Mouse (Mus musculus) heart, embryonic 11.5 days (tissue): ENCODE results near the gene Olfr1302. TPM values are rescaled to one million over a fixed set of nuclear protein-coding genes. Genes with fewer than 3 reads are reported as not detected.

ENCODE experiments used
- ATAC-seq: fragments of 200-750 bp; cut with Nextera tagmentation; replicated peaks from 2 replicates; pipeline ENCODE4 v1.8.0; 2017; ENCODE audit warnings: moderate library complexity; ENCODE audit not compliant: insufficient number of reproducible peaks, low FRiP score, low TSS enrichment
- H3K27ac ChIP-seq: fragments of 300-500 bp; sonication (generic); 2 replicates; pipeline ENCODE4 v1.5.1; 2014; ENCODE audit warnings: mild to moderate bottlenecking, low read depth, low read length
- H3K27me3 ChIP-seq: fragments of 300-500 bp; sonication (generic); 2 replicates; pipeline ENCODE4 v1.6.1; 2014; ENCODE audit warnings: mild to moderate bottlenecking, low read length, mixed read lengths; ENCODE audit not compliant: control insufficient read depth, insufficient read depth
- H3K36me3 ChIP-seq: fragments of 300-500 bp; sonication (generic); 2 replicates; pipeline ENCODE4 v1.6.1; 2014; ENCODE audit warnings: mild to moderate bottlenecking, low read length, moderate library complexity, mixed read lengths; ENCODE audit not compliant: control insufficient read depth, insufficient read depth
- H3K4me1 ChIP-seq: fragments of 300-500 bp; sonication (generic); 2 replicates; pipeline ENCODE4 v1.6.1; 2014; ENCODE audit warnings: low read length; ENCODE audit not compliant: control insufficient read depth, insufficient read depth
- H3K4me2 ChIP-seq: fragments of 300-500 bp; sonication (generic); 2 replicates; pipeline ENCODE4 v1.6.1; 2014; ENCODE audit warnings: mild to moderate bottlenecking, moderate library complexity
- H3K4me3 ChIP-seq: fragments of 300-500 bp; sonication (generic); 2 replicates; pipeline ENCODE4 v1.5.1; 2014; ENCODE audit warnings: low read depth, low read length
- H3K9ac ChIP-seq: fragments of 300-500 bp; sonication (generic); 2 replicates; pipeline ENCODE4 v1.6.1; 2014; ENCODE audit warnings: mild to moderate bottlenecking, low read depth, low read length, moderate library complexity
- H3K9me3 ChIP-seq: fragments of 300-500 bp; sonication (generic); replicated peaks from 2 replicates; pipeline ENCODE4 v1.6.1; 2016; ENCODE audit warnings: low read length; ENCODE audit not compliant: control insufficient read depth
- WGBS: fragments of 180-500 bp; shearing (Covaris S2); extraction: QIAGEN DNeasy Blood & Tissue Kit; methylation state at CpG from one replicate; pipeline ENCODE4 v1.1.7; 2014; ENCODE audit not compliant: insufficient replicate concordance; 5-methylcytosine and 5-hydroxymethylcytosine counted together
- polyA plus RNA-seq: library from polyadenylated mRNA; unstranded; fragments of >200 nt; fragmentation: Nextera tagmentation; extraction: Ambion mirVana; gene quantifications from 2 replicates; pipeline ENCODE4 v1.2.1, GENCODE M21; 2014

Olfr1302 gene
- polyA plus RNA-seq, result not detected in 2 replicates

DNA sequence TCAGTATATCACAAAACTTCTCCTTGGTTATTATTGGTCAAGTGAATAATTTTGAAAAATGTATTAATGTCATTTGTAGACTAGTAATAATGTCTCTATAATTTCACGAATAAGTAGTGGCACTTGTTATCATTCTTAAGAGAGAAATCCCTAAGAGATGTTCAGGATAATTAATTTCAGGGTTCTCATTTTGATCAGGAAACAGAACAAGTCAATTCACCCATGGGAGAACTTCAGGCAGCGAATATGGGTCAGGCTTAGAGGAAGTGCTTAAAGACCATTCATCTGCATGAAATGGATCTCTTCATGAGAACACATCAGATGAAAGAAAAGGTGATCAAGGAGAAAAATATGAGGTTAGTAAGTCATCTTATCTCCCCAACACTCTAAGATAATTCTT is at the start of gene Olfr1302:
Gene Olfr1302, plus strand, starts transcription at position 301 of the 400 bp plus-strand sequence.
- Histone ChIP-seq H3K9me3 (no peaks in the 10 kb centered on the region), H3K4me3 (no peak within 1 kb of the TSS), H3K4me2 (no peak within 1 kb of the TSS), H3K27ac (no peak within 1 kb of the TSS), H3K27me3 (no peaks in the 10 kb centered on the region), H3K9ac (no peak within 1 kb of the TSS), H3K36me3 (no peaks in the 10 kb centered on the region), H3K4me1 (no peaks in the 10 kb centered on the region)
- ATAC-seq, result no peak
- WGBS, result 70% methylated on average over 2 of the region's 2 CpGs

DNA sequence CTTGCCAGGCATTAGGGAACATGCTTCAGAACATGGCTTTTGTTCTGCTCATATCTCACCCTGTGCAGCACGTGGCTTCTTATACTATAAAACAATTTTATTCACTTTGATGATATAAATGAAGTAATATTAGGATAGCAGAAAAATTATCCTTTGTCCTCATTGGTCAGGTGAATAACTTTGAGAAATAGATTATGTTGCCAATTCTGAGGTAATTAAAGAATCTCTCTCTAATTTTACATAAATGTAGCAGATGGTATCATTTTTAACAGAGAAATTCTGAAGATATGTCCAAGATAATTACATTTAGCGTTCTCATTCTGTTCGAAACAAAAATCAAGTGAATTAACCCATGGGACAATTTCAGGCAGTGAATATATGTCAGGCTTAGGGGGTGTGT is 26.5 kb upstream of the Olfr1302 start, which contains the start of gene Olfr1301:
Gene Olfr1301, plus strand, starts transcription at position 301 of the 400 bp plus-strand sequence.
- no peak for ATAC-seq
- H3K4me3 ChIP-seq, result no peak within 1 kb of the TSS
- WGBS, result 83% methylated on average over 3 of the region's 3 CpGs

DNA sequence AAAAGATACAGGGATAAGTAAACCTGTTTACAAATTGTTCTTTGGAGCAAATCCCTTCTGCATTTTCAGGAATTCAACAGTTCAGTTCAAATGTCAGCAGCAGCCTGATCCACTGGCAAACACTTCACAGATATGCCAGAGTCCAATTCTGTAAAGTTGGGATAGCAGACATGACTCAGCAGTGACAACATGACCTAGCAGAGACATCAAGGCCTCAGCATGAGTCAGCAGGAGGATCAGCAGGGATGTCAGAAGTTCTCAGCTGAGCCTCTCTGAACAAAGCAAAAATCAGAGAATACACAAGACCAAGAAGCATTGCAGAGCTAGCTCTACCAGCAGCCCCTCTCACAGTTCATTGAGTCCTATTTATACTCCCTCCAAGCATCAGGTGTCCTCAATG is 35.7 kb downstream of the Olfr1302 start:
- Histone ChIP-seq H3K9ac (no peak overlapping the region), H3K27ac (no peak overlapping the region), H3K4me3 (no peak overlapping the region), H3K9me3 (no peaks in the 10 kb centered on the region), H3K36me3 (no peaks in the 10 kb centered on the region), H3K4me1 (no peaks in the 10 kb centered on the region), H3K27me3 (no peaks in the 10 kb centered on the region), H3K4me2 (no peak overlapping the region)
- ATAC-seq, result no peak

More for the DNA sequence above, 26.5 kb upstream of the Olfr1302 start, which contains the start of gene Olfr1301:
- Histone ChIP-seq H3K4me1 (no peaks in the 10 kb centered on the region), H3K27ac (no peak within 1 kb of the TSS), H3K4me2 (no peak within 1 kb of the TSS), H3K27me3 (no peaks in the 10 kb centered on the region), H3K9ac (no peak within 1 kb of the TSS), H3K36me3 (no peaks in the 10 kb centered on the region), H3K9me3 (no peaks in the 10 kb centered on the region)

DNA sequence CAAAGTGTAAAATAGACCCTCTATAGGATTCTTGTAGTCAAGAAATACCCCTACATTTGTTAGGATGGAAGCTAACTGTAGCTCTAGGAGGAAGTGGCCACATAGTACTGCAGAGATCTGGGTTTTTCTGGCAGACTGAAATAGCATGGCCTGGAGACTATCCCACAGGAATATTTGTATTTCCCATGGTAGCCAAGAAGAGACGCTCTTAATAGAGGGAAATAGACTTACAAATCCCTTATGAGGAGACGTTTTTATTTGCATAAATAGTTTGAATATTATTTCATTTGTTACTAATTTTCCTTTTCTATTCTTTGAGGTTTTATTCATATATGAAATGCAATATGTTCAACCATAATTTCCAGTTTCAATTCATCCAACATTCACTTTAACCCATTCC is 43.0 kb downstream of the Olfr1302 start, which contains the start of gene Olfr1303:
Gene Olfr1303, minus strand, starts transcription at position 101 of the 400 bp plus-strand sequence.
- WGBS, result 79% methylated on average over 2 of the region's 2 CpGs
- Histone ChIP-seq H3K4me3 (no peak within 1 kb of the TSS), H3K4me1 (no peaks in the 10 kb centered on the region), H3K9me3 (no peaks in the 10 kb centered on the region), H3K36me3 (no peaks in the 10 kb centered on the region), H3K4me2 (no peak within 1 kb of the TSS), H3K27ac (no peak within 1 kb of the TSS), H3K27me3 (no peaks in the 10 kb centered on the region), H3K9ac (no peak within 1 kb of the TSS)
- no peak for ATAC-seq

Other genes with a start within 250 kb of the Olfr1302 start
- not detected in 2 replicates for gene Olfr1294, start 237.1 kb upstream of the Olfr1302 start, polyA plus RNA-seq
- not detected in 2 replicates for gene Olfr1295, start 207.7 kb upstream of the Olfr1302 start, polyA plus RNA-seq
- gene Olfr1297, start 150.9 kb upstream of the Olfr1302 start, polyA plus RNA-seq, result not detected in 2 replicates
- not detected in 2 replicates for gene Olfr1298, start 128.2 kb upstream of the Olfr1302 start, polyA plus RNA-seq
- not detected in 2 replicates for gene Olfr1299, start 116.0 kb upstream of the Olfr1302 start, polyA plus RNA-seq
- gene Olfr1301, start 26.4 kb upstream of the Olfr1302 start, polyA plus RNA-seq, result not detected in 2 replicates
- gene Olfr1303, start 42.9 kb downstream of the Olfr1302 start, polyA plus RNA-seq, result not detected in 2 replicates
- gene Olfr1305, start 99.7 kb downstream of the Olfr1302 start, polyA plus RNA-seq, result not detected in 2 replicates
- not detected in 2 replicates for gene Olfr1306, start 138.8 kb downstream of the Olfr1302 start, polyA plus RNA-seq
- not detected in 2 replicates for gene Olfr1307, start 172.0 kb downstream of the Olfr1302 start, polyA plus RNA-seq
- not detected in 2 replicates for gene Olfr1308, start 187.5 kb downstream of the Olfr1302 start, polyA plus RNA-seq
- gene Olfr1309, start 212.9 kb downstream of the Olfr1302 start, polyA plus RNA-seq, result not detected in 2 replicates
- not detected in 2 replicates for gene Olfr1310, start 235.3 kb downstream of the Olfr1302 start, polyA plus RNA-seq
- not detected in 2 replicates for gene Olfr1311, start 247.0 kb downstream of the Olfr1302 start, polyA plus RNA-seq